Mouse (Mus musculus): ENCODE results near the gene Bscl2. TPM values are rescaled to one million over a fixed set of nuclear protein-coding genes. Genes with fewer than 3 reads are reported as not detected.
"Not testable (repeated sequence)": the region's sequence is repeated elsewhere in the genome, so short reads cannot be mapped to it uniquely, and the experiment has no call there.

Bscl2 gene
- polyA plus RNA-seq, 1 experiment = 4.6 TPM

GRCm38 (mm10) chr19:8895397-8895960, 58.2 kb downstream of the Bscl2 start:
- Histone ChIP-seq H3K27me3 (ENCODE audit: control insufficient read depth) (no peaks in the 10 kb centered on the region), H3K4me1 (ENCODE audit: control insufficient read depth) (peaks cover 84% of the 10 kb centered on the region), H3K9me3 (ENCODE audit: control insufficient read depth, low read length) (peaks cover 3% of the 10 kb centered on the region; the same call in 1 of the 2 replicates), H3K36me3 (ENCODE audit: control insufficient read depth) (peaks cover 56% of the 10 kb centered on the region), H3K4me3 (replicated peaks) (no peak overlapping the region)
- no peak for TF ChIP-seq TAL1 (IDR thresholded peaks at IDR 0.05; ENCODE audit: low read length)
- no peak for TF ChIP-seq GATA1 (IDR thresholded peaks at IDR 0.05; ENCODE audit: low read length)

GRCm38 (mm10) chr19:8896231-8896630, 59.0 kb downstream of the Bscl2 start:
- Histone ChIP-seq H3K36me3 (ENCODE audit: control insufficient read depth) (peaks cover 56% of the 10 kb centered on the region), H3K4me1 (ENCODE audit: control insufficient read depth) (peaks cover 81% of the 10 kb centered on the region)
- H3K4me3 ChIP-seq (replicated peaks); H3K27me3 ChIP-seq (ENCODE audit: control insufficient read depth); H3K9me3 ChIP-seq (ENCODE audit: control insufficient read depth, low read length): not testable (repeated sequence)

- peaks cover 61% of the 10 kb centered on the region for H3K36me3 ChIP-seq (ENCODE audit: control insufficient read depth)
- not testable (repeated sequence) for H3K27me3 ChIP-seq (ENCODE audit: control insufficient read depth); H3K9me3 ChIP-seq (ENCODE audit: control insufficient read depth, low read length)
- H3K4me3 ChIP-seq (replicated peaks) = peak overlapping the region; percentile 70
- peaks cover 74% of the 10 kb centered on the region for H3K4me1 ChIP-seq (ENCODE audit: control insufficient read depth)
Measured at GRCm38 (mm10) chr19:8897211-8897864, 60.1 kb downstream of the Bscl2 start.

GRCm38 (mm10) chr19:8897865-8898495, 60.7 kb downstream of the Bscl2 start, which contains the start of gene Ganab:
Gene Ganab (plus strand): TSS chr19:8898071.
- peak within 1 kb of the TSS; percentile 70 for H3K4me3 ChIP-seq (replicated peaks)
- peaks cover 70% of the 10 kb centered on the region for H3K4me1 ChIP-seq (ENCODE audit: control insufficient read depth)
- peaks cover 3% of the 10 kb centered on the region; the same call in 1 of the 2 replicates for H3K9me3 ChIP-seq (ENCODE audit: control insufficient read depth, low read length)
- peaks cover 68% of the 10 kb centered on the region for H3K36me3 ChIP-seq (ENCODE audit: control insufficient read depth)
- no peaks in the 10 kb centered on the region for H3K27me3 ChIP-seq (ENCODE audit: control insufficient read depth)
- TF ChIP-seq TAL1 (IDR thresholded peaks at IDR 0.05; ENCODE audit: low read length) (no peak), GATA1 (IDR thresholded peaks at IDR 0.05; ENCODE audit: low read length) (no peak)

Other genes starting within 250 kb of the Bscl2 start
- gene Slc22a8, start 246.2 kb upstream of the Bscl2 start, polyA plus RNA-seq (2012) = 0.01 TPM in 1 of 2 replicates, not detected in the other
- not detected in 2 replicates for gene Slc22a6, start 219.4 kb upstream of the Bscl2 start, polyA plus RNA-seq (2012)
- 0.01 TPM in 1 of 2 replicates, not detected in the other for gene Chrm1, start 173.7 kb upstream of the Bscl2 start, polyA plus RNA-seq (2012)
- gene Slc3a2, start 114.1 kb upstream of the Bscl2 start, polyA plus RNA-seq (2012) = 33.5 and 37.4 TPM in 2 replicates
- 1.7 and 2.5 TPM in 2 replicates for gene Wdr74, start 101.6 kb upstream of the Bscl2 start, polyA plus RNA-seq (2012)
- not detected in 2 replicates for gene 1700092M07Rik, start 96.7 kb upstream of the Bscl2 start, polyA plus RNA-seq (2012)
- gene Stx5a, start 96.1 kb upstream of the Bscl2 start, polyA plus RNA-seq (2012) = 3.3 and 3.6 TPM in 2 replicates
- 2.9 and 3.0 TPM in 2 replicates for gene Nxf1, start 80.4 kb upstream of the Bscl2 start, polyA plus RNA-seq (2012)
- 4.9 and 5.0 TPM in 2 replicates for gene Tmem223, start 66.5 kb upstream of the Bscl2 start, polyA plus RNA-seq (2012)
- 10.3 and 14.4 TPM in 2 replicates for gene Tmem179b, start 63.0 kb upstream of the Bscl2 start, polyA plus RNA-seq (2012)
- gene Taf6l, start 51.0 kb upstream of the Bscl2 start, polyA plus RNA-seq (2012) = 4.1 and 4.7 TPM in 2 replicates
- 0.36 and 0.84 TPM in 2 replicates for gene Polr2g, start 38.9 kb upstream of the Bscl2 start, polyA plus RNA-seq (2012)
- 0.06 and 0.07 TPM in 2 replicates for gene Zbtb3, start 34.9 kb upstream of the Bscl2 start, polyA plus RNA-seq (2012)
- 0.24 TPM in 2 replicates for gene Ttc9c, start 18.1 kb upstream of the Bscl2 start, polyA plus RNA-seq (2012)
- 8.6 and 10.2 TPM in 2 replicates for gene Hnrnpul2, start 17.5 kb upstream of the Bscl2 start, polyA plus RNA-seq (2012)
- gene AC129217.1, start 7.7 kb upstream of the Bscl2 start, polyA plus RNA-seq (2012) = 0.10 TPM in 1 of 2 replicates, not detected in the other
- not detected in 2 replicates for gene Gng3, start 1.7 kb downstream of the Bscl2 start, polyA plus RNA-seq (2012)
- gene Lrrn4cl, start 13.3 kb downstream of the Bscl2 start, polyA plus RNA-seq (2012) = not detected in 2 replicates
- gene Ubxn1, start 34.0 kb downstream of the Bscl2 start, polyA plus RNA-seq (2012) = 19.4 and 19.7 TPM in 2 replicates
- gene Uqcc3, start 43.5 kb downstream of the Bscl2 start, polyA plus RNA-seq (2012) = 3.7 and 3.8 TPM in 2 replicates
- 0.01 and 0.03 TPM in 2 replicates for gene Lbhd1, start 46.3 kb downstream of the Bscl2 start, polyA plus RNA-seq (2012)
- gene Gm49403, start 46.5 kb downstream of the Bscl2 start, polyA plus RNA-seq (2012) = not detected in 2 replicates
- gene 1810009A15Rik, start 51.4 kb downstream of the Bscl2 start, polyA plus RNA-seq (2012) = 6.6 and 7.7 TPM in 2 replicates
- gene Gm49416, start 51.5 kb downstream of the Bscl2 start, polyA plus RNA-seq (2012) = not detected in 2 replicates
- gene Ints5, start 55.5 kb downstream of the Bscl2 start, polyA plus RNA-seq (2012) = 3.1 and 3.7 TPM in 2 replicates
- 1.9 and 2.5 TPM in 2 replicates for gene Ganab, start 60.6 kb downstream of the Bscl2 start, polyA plus RNA-seq (2012)
- gene B3gat3, start 82.9 kb downstream of the Bscl2 start, polyA plus RNA-seq (2012) = 15.8 and 16.4 TPM in 2 replicates
- gene Rom1, start 91.9 kb downstream of the Bscl2 start, polyA plus RNA-seq (2012) = 0.42 and 0.57 TPM in 2 replicates
- 1.3 and 1.4 TPM in 2 replicates for gene Eml3, start 92.1 kb downstream of the Bscl2 start, polyA plus RNA-seq (2012)
- 2.2 and 3.4 TPM in 2 replicates for gene Mta2, start 104.4 kb downstream of the Bscl2 start, polyA plus RNA-seq (2012)
- 1.6 TPM in 2 replicates for gene Tut1, start 116.4 kb downstream of the Bscl2 start, polyA plus RNA-seq (2012)
- gene Eef1g, start 129.6 kb downstream of the Bscl2 start, polyA plus RNA-seq (2012) = 5.4 and 8.2 TPM in 2 replicates
- gene Ahnak, start 151.8 kb downstream of the Bscl2 start, polyA plus RNA-seq (2012) = 0.01 and 0.05 TPM in 2 replicates

Data from erythroblast, embryonic 14.5 days (primary cell).